Mouse (Mus musculus) forebrain, embryonic 13.5 days (tissue): ENCODE results near the gene Nlrp1a. TPM values are rescaled to one million over a fixed set of nuclear protein-coding genes. Genes with fewer than 3 reads are reported as not detected.

Source experiments
- ATAC-seq: fragments of 200-750 bp; cut with Nextera tagmentation; 2 replicates; pipeline ENCODE4 v1.8.0; 2017
- H3K27ac ChIP-seq: fragments of 300-500 bp; sonication (generic); 2 replicates; pipeline ENCODE4 v1.5.1; 2015; ENCODE audit warnings: inconsistent platforms, mild to moderate bottlenecking, moderate library complexity
- H3K27me3 ChIP-seq: fragments of 300-500 bp; sonication (generic); 2 replicates; pipeline ENCODE4 v1.6.1; 2015; ENCODE audit warnings: mild to moderate bottlenecking, inconsistent platforms
- H3K36me3 ChIP-seq: fragments of 300-500 bp; sonication (generic); 2 replicates; pipeline ENCODE4 v1.6.1; 2015; ENCODE audit warnings: mild to moderate bottlenecking, inconsistent platforms; ENCODE audit not compliant: poor library complexity, severe bottlenecking
- H3K4me1 ChIP-seq: fragments of 300-500 bp; sonication (generic); 2 replicates; pipeline ENCODE4 v1.6.1; 2015; ENCODE audit warnings: inconsistent platforms
- H3K4me2 ChIP-seq: fragments of 300-500 bp; sonication (generic); 2 replicates; pipeline ENCODE4 v1.6.1; 2015; ENCODE audit warnings: inconsistent platforms, mild to moderate bottlenecking, moderate library complexity
- H3K4me3 ChIP-seq: fragments of 300-500 bp; sonication (generic); 2 replicates; pipeline ENCODE4 v1.5.1; 2015; ENCODE audit warnings: mild to moderate bottlenecking, inconsistent platforms
- H3K9ac ChIP-seq: fragments of 300-500 bp; sonication (generic); 2 replicates; pipeline ENCODE4 v1.6.1; 2015; ENCODE audit warnings: mild to moderate bottlenecking, inconsistent platforms
- H3K9me3 ChIP-seq: fragments of 300-500 bp; sonication (generic); replicated peaks from 2 replicates; pipeline ENCODE4 v1.6.1; 2016; ENCODE audit warnings: inconsistent platforms
- WGBS: fragments of 180-500 bp; shearing (Covaris S2); methylation state at CpG from one replicate; pipeline ENCODE4 v1.1.7; 2015; 5-methylcytosine and 5-hydroxymethylcytosine counted together
- polyA plus RNA-seq: library from polyadenylated mRNA; unstranded; fragments of >200 nt; fragmentation: Nextera tagmentation; extraction: Ambion mirVana; gene quantifications from 2 replicates; pipeline ENCODE4 v1.2.1, GENCODE M21; 2015

Nlrp1a gene
- not detected in 2 replicates for polyA plus RNA-seq

GRCm38 (mm10) chr11:71144661-71145060, at the start of gene Nlrp1a:
Gene Nlrp1a, minus strand, starts transcription at chr11:71144704.
- Histone ChIP-seq H3K36me3 (no peaks in the 10 kb centered on the region), H3K4me1 (no peaks in the 10 kb centered on the region), H3K27ac (no peak within 1 kb of the TSS), H3K9me3 (no peaks in the 10 kb centered on the region), H3K4me3 (no peak within 1 kb of the TSS), H3K27me3 (no peaks in the 10 kb centered on the region), H3K9ac (no peak within 1 kb of the TSS), H3K4me2 (no peak within 1 kb of the TSS)
- WGBS: 85% methylated on average over 3 of the region's 3 CpGs
- no peak for ATAC-seq

GRCm38 (mm10) chr11:71169633-71170032, 25.1 kb upstream of the Nlrp1a start:
- Histone ChIP-seq H3K4me3 (no peak overlapping the region), H3K9ac (no peak overlapping the region), H3K27ac (no peak overlapping the region), H3K4me2 (no peak overlapping the region), H3K36me3 (no peaks in the 10 kb centered on the region), H3K4me1 (no peaks in the 10 kb centered on the region), H3K27me3 (no peaks in the 10 kb centered on the region), H3K9me3 (no peaks in the 10 kb centered on the region)
- WGBS: 94% methylated on average over 1 of the region's 1 CpGs
- ATAC-seq: no peak

GRCm38 (mm10) chr11:71164139-71164538, 19.6 kb upstream of the Nlrp1a start:
- 81% methylated on average over 1 of the region's 1 CpGs for WGBS
- H3K4me2 ChIP-seq: no peak overlapping the region
- no peaks in the 10 kb centered on the region for H3K27me3 ChIP-seq
- no peaks in the 10 kb centered on the region for H3K9me3 ChIP-seq
- no peak overlapping the region for H3K27ac ChIP-seq
- no peaks in the 10 kb centered on the region for H3K36me3 ChIP-seq
- ATAC-seq: no peak
- H3K9ac ChIP-seq: no peak overlapping the region
- H3K4me3 ChIP-seq: no peak overlapping the region
- H3K4me1 ChIP-seq: no peaks in the 10 kb centered on the region

GRCm38 (mm10) chr11:71159439-71160136, 15.1 kb upstream of the Nlrp1a start:
- 74% methylated on average over 3 of the region's 3 CpGs for WGBS

GRCm38 (mm10) chr11:71155272-71155671, 10.8 kb upstream of the Nlrp1a start:
- H3K36me3 ChIP-seq: no peaks in the 10 kb centered on the region
- no peak for ATAC-seq
- H3K27me3 ChIP-seq: no peaks in the 10 kb centered on the region
- no peaks in the 10 kb centered on the region for H3K9me3 ChIP-seq
- H3K9ac ChIP-seq: no peak overlapping the region
- no peaks in the 10 kb centered on the region for H3K4me1 ChIP-seq
- no peak overlapping the region for H3K4me3 ChIP-seq
- no peak overlapping the region for H3K27ac ChIP-seq
- H3K4me2 ChIP-seq: no peak overlapping the region
- WGBS: 72% methylated on average over 1 of the region's 1 CpGs

More at GRCm38 (mm10) chr11:71159439-71160136, 15.1 kb upstream of the Nlrp1a start:
- H3K36me3 ChIP-seq: no peaks in the 10 kb centered on the region
- H3K4me2 ChIP-seq: no peak overlapping the region
- H3K4me1 ChIP-seq: no peaks in the 10 kb centered on the region
- H3K9me3 ChIP-seq: no peaks in the 10 kb centered on the region
- no peak overlapping the region for H3K9ac ChIP-seq
- H3K27me3 ChIP-seq: no peaks in the 10 kb centered on the region
- no peak overlapping the region for H3K27ac ChIP-seq
- no peak overlapping the region for H3K4me3 ChIP-seq
- no peak for ATAC-seq

GRCm38 (mm10) chr11:71142031-71142430, 2.5 kb downstream of the Nlrp1a start:
- Histone ChIP-seq H3K9me3 (no peaks in the 10 kb centered on the region), H3K36me3 (no peaks in the 10 kb centered on the region), H3K4me3 (no peak overlapping the region), H3K4me2 (no peak overlapping the region), H3K27me3 (no peaks in the 10 kb centered on the region), H3K27ac (no peak overlapping the region), H3K4me1 (no peaks in the 10 kb centered on the region), H3K9ac (no peak overlapping the region)
- WGBS: 80% methylated on average over 1 of the region's 1 CpGs
- no peak for ATAC-seq

- no peaks in the 10 kb centered on the region for H3K27me3 ChIP-seq
- H3K4me2 ChIP-seq: no peak overlapping the region
- no peaks in the 10 kb centered on the region for H3K9me3 ChIP-seq
- ATAC-seq: no peak
- no peak overlapping the region for H3K27ac ChIP-seq
- no peak overlapping the region for H3K4me3 ChIP-seq
- H3K4me1 ChIP-seq: no peaks in the 10 kb centered on the region
- no peak overlapping the region for H3K9ac ChIP-seq
- whole genome bisulfite sequencing: 70% methylated on average over 2 of the region's 2 CpGs
- no peaks in the 10 kb centered on the region for H3K36me3 ChIP-seq
These were observed 37.4 kb downstream of the Nlrp1a start for GRCm38 (mm10) chr11:71107128-71107527.

GRCm38 (mm10) chr11:71106261-71107021, 38.1 kb downstream of the Nlrp1a start:
- Histone ChIP-seq H3K9ac (no peak overlapping the region), H3K4me2 (no peak overlapping the region), H3K4me1 (no peaks in the 10 kb centered on the region), H3K36me3 (no peaks in the 10 kb centered on the region), H3K27me3 (no peaks in the 10 kb centered on the region), H3K4me3 (no peak overlapping the region), H3K9me3 (no peaks in the 10 kb centered on the region), H3K27ac (no peak overlapping the region)
- ATAC-seq: no peak

GRCm38 (mm10) chr11:71103931-71104330, 40.6 kb downstream of the Nlrp1a start:
- Histone ChIP-seq H3K27ac (no peak overlapping the region), H3K4me1 (no peaks in the 10 kb centered on the region)

GRCm38 (mm10) chr11:71076342-71076741, 68.2 kb downstream of the Nlrp1a start:
- peaks cover 6% of the 10 kb centered on the region; the same call in 1 of the 2 replicates for H3K9me3 ChIP-seq
- H3K9ac ChIP-seq: no peak overlapping the region
- no peak overlapping the region for H3K4me3 ChIP-seq
- no peaks in the 10 kb centered on the region for H3K4me1 ChIP-seq
- no peak overlapping the region for H3K4me2 ChIP-seq
- no peaks in the 10 kb centered on the region for H3K27me3 ChIP-seq
- H3K36me3 ChIP-seq: no peaks in the 10 kb centered on the region
- no peak overlapping the region for H3K27ac ChIP-seq
- 78% methylated on average over 1 of the region's 1 CpGs for WGBS
- no peak for ATAC-seq

More at GRCm38 (mm10) chr11:71103931-71104330, 40.6 kb downstream of the Nlrp1a start:
- H3K27me3 ChIP-seq: no peaks in the 10 kb centered on the region
- no peaks in the 10 kb centered on the region for H3K36me3 ChIP-seq
- H3K4me2 ChIP-seq: no peak overlapping the region
- H3K9me3 ChIP-seq: 0 out of 2 replicates have a peak, but pooled peaks cover 4% of the 10 kb centered on the region
- no peak for ATAC-seq
- no peak overlapping the region for H3K9ac ChIP-seq
- H3K4me3 ChIP-seq: no peak overlapping the region

- H3K4me3 ChIP-seq: no peak overlapping the region
- WGBS: 3% methylated on average over 1 of the region's 1 CpGs
- H3K4me2 ChIP-seq: no peak overlapping the region
- no peaks in the 10 kb centered on the region; the same call in 1 of the 2 replicates for H3K9me3 ChIP-seq
- H3K36me3 ChIP-seq: no peaks in the 10 kb centered on the region
- no peak overlapping the region for H3K27ac ChIP-seq
- H3K4me1 ChIP-seq: no peaks in the 10 kb centered on the region
- 0 out of 2 replicates have a peak, but pooled peaks have one; percentile 43 for ATAC-seq
- H3K9ac ChIP-seq: no peak overlapping the region
- H3K27me3 ChIP-seq: peaks cover 5% of the 10 kb centered on the region; the same call in 1 of the 2 replicates
These were observed 92.0 kb downstream of the Nlrp1a start for GRCm38 (mm10) chr11:71052554-71052953.
